Comparison of ENCODE assay signal across 9 mouse cellular contexts in genomic region chr11:90256833-90257525, GRCm38 (mm10). TPM values are rescaled to one million over a fixed set of nuclear protein-coding genes. Genes with fewer than 3 reads are reported as not detected.
A peak's percentile ranks its signal among the peaks of the same experiment; 100 is the strongest.
DNase-seq lines count a peak whose midpoint lies in the region; ATAC-seq lines count a peak whose summit lies in the region.
"Had no signal": no experiment of that assay in that cellular context is flagged by ENCODE, and none has a peak within 500 bp of the region (broad histone marks: within the 10 kb centered on the region; RNA-seq: fewer than 3 reads in every experiment).

No protein-coding gene starts in this region.

- H3K36me3 ChIP-seq in intestine, embryonic 14.5 days (ENCODE audit: control insufficient read depth, insufficient read depth, low read length): peaks cover 33% of the 10 kb centered on the region
- H3K36me3 ChIP-seq in intestine, embryonic 16.5 days (ENCODE audit: control insufficient read depth, insufficient read depth, low read length): peaks cover 6% of the 10 kb centered on the region; the same call in 1 of the 2 replicates
- H3K36me3 ChIP-seq in forebrain, embryonic 16.5 days (ENCODE audit: control insufficient read depth, insufficient read depth): peaks cover 14% of the 10 kb centered on the region

- H3K4me1 ChIP-seq in intestine, embryonic 14.5 days (replicated peaks; ENCODE audit: control insufficient read depth, insufficient read depth, low read length): peaks cover 14% of the 10 kb centered on the region
- H3K4me1 ChIP-seq in intestine, embryonic 16.5 days (ENCODE audit: control insufficient read depth, insufficient read depth, low read length): peaks cover 25% of the 10 kb centered on the region
- peaks cover 18% of the 10 kb centered on the region for H3K4me1 ChIP-seq in forebrain, embryonic 16.5 days (replicated peaks; ENCODE audit: control insufficient read depth, insufficient read depth, low read length)

- WGBS in intestine, embryonic 14.5 days: 50% methylated on average over 16 of the region's 16 CpGs
- WGBS in intestine, embryonic 16.5 days: 47% methylated on average over 16 of the region's 16 CpGs
- 84% methylated on average over 16 of the region's 16 CpGs for WGBS in forebrain, embryonic 16.5 days

- DNase-seq in intestine, embryonic 14.5 days (ENCODE audit: low spot score): no peak
- DNase-seq in CD4-positive helper T cell, adult 2 months (ENCODE audit: low read depth, low spot score): peak; percentile 70
- no peak for DNase-seq in yolk sac, embryonic 10.5 days (ENCODE audit: low spot score)
- DNase-seq: spleen, adult 18-20 months had no signal

- H3K27me3 ChIP-seq in intestine, embryonic 14.5 days (replicated peaks; ENCODE audit: control insufficient read depth, insufficient read depth, low read length): no peaks in the 10 kb centered on the region
- H3K27me3 ChIP-seq in intestine, embryonic 16.5 days (replicated peaks; ENCODE audit: control insufficient read depth, insufficient read depth, low read length): no peaks in the 10 kb centered on the region
- H3K27me3 ChIP-seq in forebrain, embryonic 16.5 days (replicated peaks; ENCODE audit: control insufficient read depth, insufficient read depth, low read length): no peaks in the 10 kb centered on the region

- H3K9me3 ChIP-seq in intestine, embryonic 14.5 days (ENCODE audit: control insufficient read depth, low read length): no peaks in the 10 kb centered on the region
- no peaks in the 10 kb centered on the region for H3K9me3 ChIP-seq in intestine, embryonic 16.5 days (ENCODE audit: control insufficient read depth, low read length)
- no peaks in the 10 kb centered on the region for H3K9me3 ChIP-seq in forebrain, embryonic 16.5 days (ENCODE audit: control insufficient read depth, low read length)
- H3K9me3 ChIP-seq: forebrain, embryonic 10.5 days had no signal

- no peak for ATAC-seq in intestine, embryonic 14.5 days (replicated peaks; ENCODE audit: low FRiP score, low TSS enrichment, low read depth)
- ATAC-seq in intestine, embryonic 16.5 days: no peak
- peak; percentile 58 for ATAC-seq in CD4-positive, CD25-positive, alpha-beta regulatory T cell, adult 4 months
- peak; percentile 82 for ATAC-seq in megakaryocyte-erythroid progenitor cell, adult 5-6 weeks (replicated peaks; ENCODE audit: low FRiP score, low TSS enrichment, poor library complexity, severe bottlenecking)
- no peak for ATAC-seq in forebrain, embryonic 16.5 days

- no peak overlapping the region for H3K4me2 ChIP-seq in intestine, embryonic 14.5 days (ENCODE audit: low read length)
- no peak overlapping the region for H3K4me2 ChIP-seq in intestine, embryonic 16.5 days (ENCODE audit: low read depth, low read length)
- H3K4me2 ChIP-seq in forebrain, embryonic 16.5 days (ENCODE audit: low read length): no peak overlapping the region

- 0 out of 2 replicates have a peak overlapping the region, but pooled peaks have one; percentile 61 for H3K27ac ChIP-seq in intestine, embryonic 14.5 days (ENCODE audit: low read depth)
- no peak overlapping the region for H3K27ac ChIP-seq in intestine, embryonic 16.5 days (ENCODE audit: low read length)
- no peak overlapping the region for H3K27ac ChIP-seq in forebrain, embryonic 16.5 days (ENCODE audit: low read length)
- H3K27ac ChIP-seq: forebrain, embryonic 10.5 days had no signal

- no peak overlapping the region for H3K9ac ChIP-seq in intestine, embryonic 14.5 days (ENCODE audit: low read length)
- H3K9ac ChIP-seq in intestine, embryonic 16.5 days (ENCODE audit: low read depth, low read length): no peak overlapping the region
- H3K9ac ChIP-seq in forebrain, embryonic 16.5 days (replicated peaks; ENCODE audit: low read depth, low read length): no peak overlapping the region

- H3K4me3 ChIP-seq in intestine, embryonic 14.5 days (ENCODE audit: low read depth, low read length): no peak overlapping the region
- H3K4me3 ChIP-seq in intestine, embryonic 16.5 days (ENCODE audit: low read length): no peak overlapping the region
- no peak overlapping the region for H3K4me3 ChIP-seq in forebrain, embryonic 16.5 days (replicated peaks; ENCODE audit: low read length)
- H3K4me3 ChIP-seq: forebrain, embryonic 10.5 days had no signal

RNA-seq across cellular contexts. Expression of gene Mmd, which starts 7.7 kb away (rescaled TPM):
- 35.5 and 41.1 TPM in 2 replicates for polyA plus RNA-seq in intestine, embryonic 14.5 days (2014; fragmentation: Nextera tagmentation; extraction: Ambion mirVana)
- polyA plus RNA-seq in intestine, embryonic 16.5 days (2015; fragmentation: Nextera tagmentation; extraction: Ambion mirVana): 47.7 and 49.4 TPM in 2 replicates
- 10 to 100 TPM; 20.8 to 21.5 TPM for polyA plus RNA-seq in CD4-positive, CD25-positive, alpha-beta regulatory T cell, adult 4 months (2017; shearing (Covaris generic))
- total RNA-seq in megakaryocyte-erythroid progenitor cell, adult 5-6 weeks (2014; fragmentation: Nextera tagmentation): 12.5 and 21.9 TPM in 2 replicates
- 14.6 and 19.7 TPM in 2 replicates for total RNA-seq in megakaryocyte-erythroid progenitor cell, adult 5-6 weeks (2017)
- 104 and 107 TPM in 2 replicates for polyA plus RNA-seq in forebrain, embryonic 16.5 days (2015; fragmentation: Nextera tagmentation; extraction: Ambion mirVana)

Comparison
In these comparisons a context has a peak if more than half of its experiments do, and no peak if none do; other contexts are left out.
1. ATAC-seq: peak in CD4-positive, CD25-positive, alpha-beta regulatory T cell, adult 4 months (single experiment) and megakaryocyte-erythroid progenitor cell, adult 5-6 weeks (single experiment); none in intestine, embryonic 14.5 days (single experiment), intestine, embryonic 16.5 days (single experiment) and forebrain, embryonic 16.5 days (single experiment).